Mouse (Mus musculus) gastrocnemius, adult 8-10 months (tissue): ENCODE measurements around the gene Frg2f1. TPM values are rescaled to one million over a fixed set of nuclear protein-coding genes. Genes with fewer than 3 reads are reported as not detected.

ENCODE experiments used
- DNase-seq, 2 experiments: peaks; one replicate each; pipeline ENCODE4 v3.0.0; 2022; ENCODE audit warnings: low spot score in 2 of 2
- total RNA-seq, 4 experiments: library from RNA; stranded (reverse); gene quantifications; 2 replicates each; pipeline ENCODE4 v1.2.4; 2022

Frg2f1 gene
- total RNA-seq, 4 experiments from 2014 or later, result 3.6 to 4.9 (median 4.4) TPM

- DNase-seq, result no peak
These were observed 46.4 kb downstream of the Frg2f1 start for GRCm38 (mm10) chr4:119492933-119493327.

- DNase-seq, result peak; percentile 6 to 9
These were observed 46.9 kb downstream of the Frg2f1 start, which contains the start of gene Rimkla for GRCm38 (mm10) chr4:119492291-119492932. Gene Rimkla (minus strand): TSS chr4:119492628.

- DNase-seq, result no peak
These were observed 48.5 kb downstream of the Frg2f1 start for GRCm38 (mm10) chr4:119490806-119491205.

- no peak for DNase-seq
These were observed 49.7 kb downstream of the Frg2f1 start for GRCm38 (mm10) chr4:119489666-119490065.

- no peak for DNase-seq
These were observed 54.4 kb downstream of the Frg2f1 start for GRCm38 (mm10) chr4:119484882-119485281.

- no peak for DNase-seq
These were observed 56.3 kb downstream of the Frg2f1 start for GRCm38 (mm10) chr4:119483051-119483450.

Other genes starting within 250 kb of the Frg2f1 start
- 100 to 1,000 TPM; 604 to 694 (median 660) TPM for gene Ybx1, start 244.9 kb downstream of the Frg2f1 start, total RNA-seq
- 10 to 100 TPM in 1 of 4 experiments, 1 to 10 TPM in 3; 6.3 to 10.0 (median 7.4) TPM for gene Ppih, start 219.0 kb downstream of the Frg2f1 start, total RNA-seq
- under 1 TPM in 1 of 4 experiments, not detected in 3; 0.29 TPM for gene Ccdc30, start 124.0 kb downstream of the Frg2f1 start, total RNA-seq
- 1 to 10 TPM; 3.7 to 6.7 (median 4.8) TPM for gene Ppcs, start 117.1 kb downstream of the Frg2f1 start, total RNA-seq
- not detected for gene Zmynd12, start 116.7 kb downstream of the Frg2f1 start, total RNA-seq
- gene Rimkla, start 46.9 kb downstream of the Frg2f1 start, total RNA-seq, result not detected
- 10 to 100 TPM; 30.0 to 33.6 (median 31.3) TPM for gene Foxj3, start 2.5 kb downstream of the Frg2f1 start, total RNA-seq
- not detected for gene Guca2a, start 98.2 kb upstream of the Frg2f1 start, total RNA-seq
- gene Guca2b, start 119.4 kb upstream of the Frg2f1 start, total RNA-seq, result not detected
- gene Hivep3, start 194.3 kb upstream of the Frg2f1 start, total RNA-seq, result 1 to 10 TPM; 2.9 to 4.5 (median 3.9) TPM